Mouse (Mus musculus): Measurements from ENCODE around the gene Spryd4. TPM values are rescaled to one million over a fixed set of nuclear protein-coding genes. Genes with fewer than 3 reads are reported as not detected.

The Spryd4 gene
- total and polyA plus RNA-seq, 3 experiments = 4.4 to 18.8 (median 13.9) TPM

DNA sequence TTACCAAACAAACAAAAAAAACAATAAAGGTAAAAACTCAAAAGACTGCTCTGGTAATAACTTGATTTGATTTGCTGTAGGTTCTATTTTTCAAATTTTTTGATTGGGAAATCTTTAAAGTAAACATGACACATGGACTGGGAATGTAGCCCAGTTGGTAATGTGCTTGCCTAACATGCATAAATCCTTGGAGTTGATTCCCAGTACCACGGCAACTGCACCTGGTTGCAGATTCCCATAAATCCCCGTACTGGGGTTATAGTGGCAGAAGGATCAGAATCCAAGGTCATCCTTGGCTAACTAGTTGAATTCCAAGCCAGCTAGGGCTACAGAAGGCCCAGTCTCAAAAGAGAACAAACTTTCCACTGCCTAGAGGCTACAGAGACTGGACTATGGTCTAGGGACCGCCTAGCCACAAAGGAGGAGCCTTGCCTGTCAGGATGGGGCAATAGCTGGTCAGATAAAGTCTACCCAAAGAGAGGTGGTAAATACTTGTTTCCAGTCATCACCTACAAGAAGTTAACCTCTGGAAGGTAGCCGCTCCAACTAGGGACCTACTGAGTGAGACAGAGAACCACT, 42.2 kb upstream of the Spryd4 start, which contains the start of gene Apon:
Gene Apon (plus strand): TSS at position 420 of the 579 bp plus-strand sequence.
- no peaks in the 10 kb centered on the region for H3K9me3 ChIP-seq (replicated peaks)
- DNase-seq (ENCODE audit: low spot score) (no peak), ATAC-seq (ENCODE audit: extremely low read depth, insufficient number of reproducible peaks, low FRiP score, poor library complexity, severe bottlenecking) (no peak)
- H3K36me3 ChIP-seq (replicated peaks) = peaks cover 52% of the 10 kb centered on the region
- peaks cover 3% of the 10 kb centered on the region; the same call in 1 of the 2 replicates for H3K4me1 ChIP-seq (ENCODE audit: insufficient read depth, low read depth, low read length)
- no peak within 1 kb of the TSS for H3K4me3 ChIP-seq (ENCODE audit: low read depth, low read length)
- no peaks in the 10 kb centered on the region; the same call in none of the 2 replicates for H3K27me3 ChIP-seq (ENCODE audit: insufficient read depth, low read length)
- no peak for TF ChIP-seq POLR2AphosphoS5 (IDR thresholded peaks at IDR 0.05; ENCODE audit: insufficient replicate concordance, low read depth, low read length)
- no peak for TF ChIP-seq TAL1 (conservative IDR thresholded peaks at IDR 0.05; ENCODE audit: low read depth, low read length)

GRCm38 (mm10) chr10:128250565-128250964, 39.0 kb upstream of the Spryd4 start:
- H3K27me3 ChIP-seq (ENCODE audit: insufficient read depth, low read length) = no peaks in the 10 kb centered on the region
- H3K4me3 ChIP-seq (ENCODE audit: low read depth, low read length) = no peak overlapping the region
- TF ChIP-seq GATA2 (IDR thresholded peaks at IDR 0.05; ENCODE audit: borderline replicate concordance, low read depth, low read length) (no peak), GATA1 (IDR thresholded peaks at IDR 0.05; ENCODE audit: borderline replicate concordance, low read length) (no peak), CTCF (IDR thresholded peaks at IDR 0.05; ENCODE audit: low read depth, low read length) (no peak), TAL1 (conservative IDR thresholded peaks at IDR 0.05; ENCODE audit: low read depth, low read length) (no peak), POLR2AphosphoS5 (IDR thresholded peaks at IDR 0.05; ENCODE audit: insufficient replicate concordance, low read depth, low read length) (no peak)
- peaks cover 84% of the 10 kb centered on the region for H3K36me3 ChIP-seq (replicated peaks)
- no peaks in the 10 kb centered on the region for H3K4me1 ChIP-seq (ENCODE audit: insufficient read depth, low read depth, low read length)
- no peak for ATAC-seq (ENCODE audit: extremely low read depth, insufficient number of reproducible peaks, low FRiP score, poor library complexity, severe bottlenecking)
- H3K9me3 ChIP-seq (replicated peaks) = no peaks in the 10 kb centered on the region
- no peak for DNase-seq (ENCODE audit: low spot score)

DNA sequence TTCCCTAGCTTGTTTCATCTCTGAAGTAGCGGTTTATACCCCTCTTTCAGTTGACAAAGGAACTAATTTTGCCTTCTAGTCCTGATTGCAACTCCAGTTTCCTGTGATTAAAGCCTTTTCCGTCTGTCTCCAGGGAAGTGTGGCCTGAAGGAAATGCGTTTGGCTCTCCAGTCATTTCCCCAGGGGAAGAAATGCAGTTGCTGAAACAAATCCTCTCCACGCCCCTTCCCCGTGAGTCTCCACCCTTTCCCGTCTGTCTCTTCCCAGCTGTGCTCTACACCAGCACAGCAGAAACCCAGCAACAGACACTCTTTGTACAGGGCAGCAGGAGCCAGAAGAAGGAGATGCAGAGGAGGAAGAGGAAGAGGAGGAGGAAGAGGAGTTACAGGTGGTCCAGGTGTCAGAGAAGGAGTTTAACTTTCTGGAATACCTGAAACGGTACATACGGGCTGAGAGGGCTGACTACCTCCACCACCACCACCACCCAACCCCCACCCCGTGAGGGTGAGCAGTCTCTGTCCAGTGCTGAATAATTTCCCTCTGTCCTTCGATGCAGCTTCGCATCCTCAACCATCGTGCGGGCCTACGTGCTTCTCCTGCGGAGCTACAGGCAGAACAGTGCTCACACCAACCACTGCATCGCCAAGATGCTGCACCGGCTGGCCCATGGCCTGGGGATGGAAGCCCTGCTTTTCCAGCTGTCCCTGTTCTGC, 35.6 kb upstream of the Spryd4 start:
- no peak for DNase-seq (ENCODE audit: low spot score)
- Histone ChIP-seq H3K9me3 (replicated peaks) (no peaks in the 10 kb centered on the region), H3K27me3 (ENCODE audit: insufficient read depth, low read length) (no peaks in the 10 kb centered on the region), H3K4me1 (ENCODE audit: insufficient read depth, low read depth, low read length) (no peaks in the 10 kb centered on the region), H3K36me3 (replicated peaks) (peaks cover 100% of the 10 kb centered on the region), H3K4me3 (ENCODE audit: low read depth, low read length) (no peak overlapping the region)
- TF ChIP-seq TAL1 (conservative IDR thresholded peaks at IDR 0.05; ENCODE audit: low read depth, low read length) (no peak), CTCF (IDR thresholded peaks at IDR 0.05; ENCODE audit: low read depth, low read length) (no peak), POLR2AphosphoS5 (IDR thresholded peaks at IDR 0.05; ENCODE audit: insufficient replicate concordance, low read depth, low read length) (no peak), GATA1 (IDR thresholded peaks at IDR 0.05; ENCODE audit: borderline replicate concordance, low read length) (no peak), GATA2 (IDR thresholded peaks at IDR 0.05; ENCODE audit: borderline replicate concordance, low read depth, low read length) (no peak)
- ATAC-seq (ENCODE audit: extremely low read depth, insufficient number of reproducible peaks, low FRiP score, poor library complexity, severe bottlenecking) = no peak

GRCm38 (mm10) chr10:128244121-128244520, 32.5 kb upstream of the Spryd4 start:
- H3K9me3 ChIP-seq (replicated peaks) = no peaks in the 10 kb centered on the region
- H3K27me3 ChIP-seq (ENCODE audit: insufficient read depth, low read length) = no peaks in the 10 kb centered on the region
- H3K36me3 ChIP-seq (replicated peaks) = peaks cover 99% of the 10 kb centered on the region
- no peak for TF ChIP-seq TAL1 (conservative IDR thresholded peaks at IDR 0.05; ENCODE audit: low read depth, low read length)
- TF ChIP-seq GATA2 (IDR thresholded peaks at IDR 0.05; ENCODE audit: borderline replicate concordance, low read depth, low read length) = no peak
- no peak for TF ChIP-seq CTCF (IDR thresholded peaks at IDR 0.05; ENCODE audit: low read depth, low read length)
- no peak for TF ChIP-seq GATA1 (IDR thresholded peaks at IDR 0.05; ENCODE audit: borderline replicate concordance, low read length)
- TF ChIP-seq POLR2AphosphoS5 (IDR thresholded peaks at IDR 0.05; ENCODE audit: insufficient replicate concordance, low read depth, low read length) = no peak
- no peak for ATAC-seq (ENCODE audit: extremely low read depth, insufficient number of reproducible peaks, low FRiP score, poor library complexity, severe bottlenecking)
- H3K4me3 ChIP-seq (ENCODE audit: low read depth, low read length) = no peak overlapping the region
- no peak for DNase-seq (ENCODE audit: low spot score)
- H3K4me1 ChIP-seq (ENCODE audit: insufficient read depth, low read depth, low read length) = no peaks in the 10 kb centered on the region; the same call in 1 of the 2 replicates

- Histone ChIP-seq H3K27me3 (ENCODE audit: insufficient read depth, low read length) (no peaks in the 10 kb centered on the region), H3K4me1 (ENCODE audit: insufficient read depth, low read depth, low read length) (peaks cover 2% of the 10 kb centered on the region; the same call in 1 of the 2 replicates), H3K4me3 (ENCODE audit: low read depth, low read length) (no peak overlapping the region), H3K36me3 (replicated peaks) (peaks cover 97% of the 10 kb centered on the region), H3K9me3 (replicated peaks) (no peaks in the 10 kb centered on the region)
- ATAC-seq (ENCODE audit: extremely low read depth, insufficient number of reproducible peaks, low FRiP score, poor library complexity, severe bottlenecking) (no peak), DNase-seq (ENCODE audit: low spot score) (no peak)
- TF ChIP-seq GATA2 (IDR thresholded peaks at IDR 0.05; ENCODE audit: borderline replicate concordance, low read depth, low read length) = no peak
- no peak for TF ChIP-seq POLR2AphosphoS5 (IDR thresholded peaks at IDR 0.05; ENCODE audit: insufficient replicate concordance, low read depth, low read length)
- no peak for TF ChIP-seq CTCF (IDR thresholded peaks at IDR 0.05; ENCODE audit: low read depth, low read length)
- no peak for TF ChIP-seq GATA1 (IDR thresholded peaks at IDR 0.05; ENCODE audit: borderline replicate concordance, low read length)
These were observed 31.6 kb upstream of the Spryd4 start for GRCm38 (mm10) chr10:128243252-128243651.

DNA sequence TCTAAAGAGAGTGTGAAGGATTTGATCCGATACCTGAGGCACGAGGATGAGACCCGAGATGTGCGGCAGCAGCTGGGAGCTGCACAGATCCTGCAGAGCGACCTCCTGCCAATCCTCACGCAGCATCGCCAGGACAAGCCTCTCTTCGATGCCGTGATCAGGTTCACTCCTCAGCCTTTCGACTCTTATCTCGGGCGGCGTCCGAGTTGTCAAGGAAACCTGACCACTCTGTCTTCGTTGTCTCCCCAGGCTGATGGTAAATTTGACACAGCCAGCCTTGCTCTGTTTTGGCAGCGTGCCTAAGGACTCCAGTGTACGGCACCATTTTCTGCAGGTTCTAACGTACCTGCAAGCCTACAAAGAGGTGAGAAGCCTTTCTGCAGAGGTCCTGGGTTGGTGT, 28.5 kb upstream of the Spryd4 start:
- no peak overlapping the region for H3K4me3 ChIP-seq (ENCODE audit: low read depth, low read length)
- H3K36me3 ChIP-seq (replicated peaks) = peaks cover 86% of the 10 kb centered on the region
- ATAC-seq (ENCODE audit: extremely low read depth, insufficient number of reproducible peaks, low FRiP score, poor library complexity, severe bottlenecking) (no peak), DNase-seq (ENCODE audit: low spot score) (no peak)
- no peaks in the 10 kb centered on the region for H3K27me3 ChIP-seq (ENCODE audit: insufficient read depth, low read length)
- no peaks in the 10 kb centered on the region for H3K9me3 ChIP-seq (replicated peaks)
- TF ChIP-seq POLR2AphosphoS5 (IDR thresholded peaks at IDR 0.05; ENCODE audit: insufficient replicate concordance, low read depth, low read length) = no peak
- TF ChIP-seq GATA1 (IDR thresholded peaks at IDR 0.05; ENCODE audit: borderline replicate concordance, low read length) = no peak
- no peak for TF ChIP-seq CTCF (IDR thresholded peaks at IDR 0.05; ENCODE audit: low read depth, low read length)
- no peak for TF ChIP-seq TAL1 (conservative IDR thresholded peaks at IDR 0.05; ENCODE audit: low read depth, low read length)
- no peak for TF ChIP-seq GATA2 (IDR thresholded peaks at IDR 0.05; ENCODE audit: borderline replicate concordance, low read depth, low read length)
- peaks cover 15% of the 10 kb centered on the region for H3K4me1 ChIP-seq (ENCODE audit: insufficient read depth, low read depth, low read length)
